Mouse (Mus musculus) spleen, adult 12 weeks (tissue): ENCODE data around the gene Mettl6.

Experiments used
- DNase-seq: peaks from one replicate; pipeline ENCODE4 v3.0.0; 2022; ENCODE audit warnings: low spot score

The Mettl6 gene

DNA sequence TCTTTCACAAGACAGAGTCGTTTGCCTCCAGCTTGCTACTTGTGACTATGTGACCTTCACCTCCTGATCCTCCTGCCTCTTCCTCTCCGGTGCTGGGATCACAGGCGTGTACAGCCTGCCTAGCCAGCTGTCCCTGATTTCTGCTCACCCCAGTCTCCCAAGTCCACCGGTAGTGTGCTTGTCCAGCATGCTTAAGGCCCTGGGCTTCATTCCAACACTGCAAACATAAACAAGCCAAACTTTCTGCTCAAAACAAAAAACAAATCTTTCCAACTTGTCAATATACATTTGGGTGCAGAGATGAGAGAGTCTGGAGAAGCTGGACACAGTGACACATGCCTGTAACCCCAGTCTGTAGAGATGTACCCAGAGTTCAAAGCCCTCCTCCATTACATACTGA, 62.4 kb downstream of the Mettl6 start:
- no peak for DNase-seq

DNA sequence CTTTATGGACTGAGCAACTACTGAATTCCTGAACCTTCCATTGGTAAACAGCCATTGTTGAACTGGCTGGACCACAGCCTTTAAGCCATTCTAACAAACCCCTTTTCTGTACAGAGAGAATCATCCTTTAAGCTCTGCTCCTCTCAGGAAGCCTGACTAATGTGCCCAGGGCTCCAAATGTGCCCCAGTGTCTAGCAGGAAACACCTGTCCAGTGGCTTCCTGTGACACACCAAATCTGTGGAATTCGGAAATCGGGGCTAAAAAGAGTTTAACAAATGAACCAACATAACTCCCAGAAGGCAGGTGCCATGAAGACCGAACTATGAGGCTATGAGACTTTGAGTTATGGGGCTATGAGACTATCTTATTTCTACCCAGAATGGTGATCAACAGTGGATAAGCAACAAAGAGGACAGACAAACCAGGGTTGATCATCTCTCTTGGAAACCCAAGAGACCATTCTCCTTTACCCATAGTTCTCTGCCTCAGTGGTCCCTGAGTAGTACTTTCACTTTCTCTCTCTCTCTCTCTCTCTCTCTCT, 63.0 kb downstream of the Mettl6 start:
- no peak for DNase-seq

DNA sequence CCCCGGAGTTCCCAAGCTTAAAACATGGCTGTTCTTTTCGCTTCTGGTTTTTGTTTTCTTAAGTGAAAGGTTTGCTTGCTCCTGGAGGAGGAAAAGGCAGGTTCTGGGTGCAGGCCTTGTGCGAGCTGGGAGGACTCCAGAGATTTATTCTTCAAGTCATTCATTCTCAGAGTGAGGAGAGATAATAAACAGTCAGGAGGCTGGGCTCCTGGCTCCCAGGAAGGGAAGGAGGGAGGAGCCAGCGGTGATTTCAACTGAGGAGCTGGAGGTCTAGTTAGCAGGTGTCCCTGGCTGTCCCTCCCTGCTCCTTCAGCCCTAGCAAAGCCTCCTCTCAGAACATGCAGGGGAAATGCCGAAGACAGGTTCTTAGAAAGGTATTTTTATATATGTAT, 65.8 kb downstream of the Mettl6 start:
- no peak for DNase-seq

GRCm38 (mm10) chr14:31428211-31429003, 66.4 kb downstream of the Mettl6 start:
- DNase-seq: no peak
